Mouse (Mus musculus) mouse trophoblast stem cell (cell line): Measurements from ENCODE around the gene Top1.

Source experiments
- in situ Hi-C, 2 experiments: fragments of 300-500 bp; cut with MseI, MboI; formaldehyde crosslinking; loops; 2 replicates in 1 of 2; 3 replicates in 1 of 2; pipeline ENCODE4 v1.15.1; 2025

Gene Top1

DNA sequence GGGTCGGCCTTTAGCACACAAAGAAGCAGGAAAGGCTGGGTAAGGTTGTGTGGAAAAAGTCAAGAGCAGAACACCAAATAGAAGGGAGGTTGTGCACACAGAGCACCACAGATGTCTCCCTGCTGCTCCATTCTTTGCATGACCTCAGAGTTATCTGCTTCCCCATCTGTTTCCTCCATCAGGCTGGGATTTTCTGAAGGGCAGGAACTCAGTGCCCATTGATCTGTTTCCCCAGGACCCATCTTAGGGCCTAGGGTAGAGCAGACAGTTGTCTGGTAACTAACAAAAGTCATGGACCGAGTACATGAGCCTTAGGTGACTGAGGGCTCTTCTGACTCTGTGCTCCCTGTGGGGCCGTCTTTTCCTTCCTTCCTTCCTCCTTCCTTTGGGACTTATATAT lies 95.9 kb downstream of the Top1 start:
- in situ Hi-C loops = no loop called here

DNA sequence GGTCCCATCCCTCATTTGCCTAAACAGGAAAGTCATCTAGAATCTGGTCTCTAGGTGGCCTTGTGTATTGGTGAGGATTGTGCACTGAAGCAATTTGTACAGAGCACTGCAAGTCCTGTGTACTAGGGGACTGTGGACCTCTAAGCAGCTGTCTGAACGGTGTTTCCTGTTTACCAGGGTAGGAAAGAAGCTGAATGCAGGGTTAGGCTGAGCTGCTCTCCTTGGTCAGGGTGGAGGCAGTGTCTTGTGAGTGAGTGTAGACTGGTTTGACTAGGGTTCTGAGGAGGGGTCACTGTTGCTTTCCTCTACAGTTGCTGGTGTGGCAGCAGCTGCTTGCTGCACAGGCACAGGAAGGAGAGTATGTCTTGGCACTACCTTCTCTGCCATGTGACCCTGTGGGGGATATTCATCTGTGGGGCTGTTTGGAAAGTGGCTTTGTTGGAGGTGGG lies 96.5 kb downstream of the Top1 start:
- in situ Hi-C loops = no loop called here

DNA sequence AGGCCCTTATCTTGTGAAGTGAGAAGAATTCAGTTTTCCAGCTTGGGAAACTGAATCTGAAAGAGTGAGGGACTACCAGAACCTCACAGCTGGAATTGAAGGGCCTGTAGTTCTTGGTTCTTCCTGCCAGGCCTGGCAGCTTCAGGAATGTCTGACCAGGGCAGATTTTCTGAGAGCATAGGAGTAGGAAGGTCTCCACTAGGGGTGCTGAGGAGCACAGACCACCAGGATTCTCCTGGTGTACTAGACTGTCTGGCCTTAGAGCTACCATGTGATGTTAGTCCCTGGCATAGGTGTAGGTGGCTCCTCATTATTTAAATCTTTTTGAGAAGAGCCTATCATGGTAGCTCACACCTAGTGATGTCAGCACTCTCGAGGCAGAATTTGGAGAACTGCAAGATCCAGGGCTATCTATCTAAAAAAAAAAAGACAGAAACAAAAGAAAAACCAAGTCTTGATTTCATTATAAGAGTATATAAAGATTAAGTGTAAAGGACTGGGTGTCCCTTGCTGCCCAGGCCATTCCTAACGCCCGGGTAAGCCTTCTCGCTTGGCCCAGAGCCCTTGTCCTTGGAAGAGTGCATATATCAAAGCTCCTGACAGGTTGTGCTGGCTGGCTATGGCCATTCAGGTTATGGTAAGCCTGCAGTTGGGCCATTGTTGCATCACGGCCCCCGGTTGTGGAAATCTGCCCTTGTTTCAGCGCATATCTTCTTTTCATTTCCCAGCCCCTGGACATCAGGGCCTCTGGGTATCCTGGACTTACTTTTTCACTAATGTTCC lies 98.5 kb downstream of the Top1 start:
- in situ Hi-C loops = no loop called here

DNA sequence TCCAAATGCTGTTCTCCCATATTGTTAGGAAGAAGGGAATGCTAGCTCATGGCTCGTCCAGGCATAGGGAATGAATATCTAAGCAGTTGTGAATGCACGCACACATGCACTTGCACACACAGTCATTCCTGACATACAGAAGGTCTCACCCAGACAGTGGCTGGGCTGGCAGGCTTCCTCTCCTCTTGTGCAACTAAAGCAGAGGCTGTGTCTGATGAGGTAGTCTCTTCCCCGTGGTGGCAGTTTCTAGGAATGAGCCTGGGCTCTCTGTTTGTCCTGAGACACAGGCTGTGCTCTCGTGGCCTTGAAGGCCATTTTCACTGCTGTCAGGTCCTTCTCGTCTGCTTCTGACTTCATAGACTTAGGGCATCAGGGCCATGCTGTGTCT lies 99.1 kb downstream of the Top1 start:
- in situ Hi-C loops = no loop called here

DNA sequence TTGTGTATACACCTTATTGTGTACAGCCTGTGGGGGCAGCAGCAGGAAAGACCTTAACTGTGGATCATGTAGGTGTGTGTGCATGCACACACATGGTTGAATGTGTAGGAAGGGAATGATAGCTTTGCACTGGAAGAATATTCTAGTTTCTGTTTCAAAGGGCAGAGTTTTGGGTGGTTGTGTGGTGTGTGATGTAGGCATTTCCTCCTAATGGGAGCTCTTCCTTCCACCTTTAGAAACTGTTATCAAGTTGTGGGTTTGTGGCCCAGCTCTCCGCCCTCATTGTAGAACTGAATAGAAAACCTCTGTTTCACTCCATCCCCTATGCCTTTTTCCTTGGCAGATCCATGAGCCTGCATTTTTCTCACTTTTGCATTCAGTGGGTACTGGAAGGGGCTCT lies 99.8 kb downstream of the Top1 start:
- in situ Hi-C loops = no loop called here

DNA sequence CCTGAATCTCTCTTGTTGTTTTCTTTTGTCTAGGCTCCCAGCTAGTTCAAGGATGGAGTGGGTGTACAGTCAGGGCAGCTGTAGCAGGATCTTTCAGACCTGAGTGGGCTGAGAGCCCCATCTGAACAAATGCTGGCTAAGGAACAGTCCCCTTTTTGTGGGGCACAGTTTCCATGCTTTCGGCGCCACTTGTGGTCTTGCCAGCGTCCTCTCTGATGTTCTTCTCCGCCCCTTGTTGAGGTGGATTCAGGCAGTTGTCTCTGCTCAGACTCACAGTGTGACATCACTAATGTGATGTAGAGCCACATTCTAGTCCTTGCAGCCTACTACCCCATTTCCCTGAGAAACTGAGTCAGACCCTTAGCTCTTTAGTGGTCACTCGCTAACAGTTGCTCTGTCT lies 100.9 kb downstream of the Top1 start:
- in situ Hi-C loops = no loop called here

DNA sequence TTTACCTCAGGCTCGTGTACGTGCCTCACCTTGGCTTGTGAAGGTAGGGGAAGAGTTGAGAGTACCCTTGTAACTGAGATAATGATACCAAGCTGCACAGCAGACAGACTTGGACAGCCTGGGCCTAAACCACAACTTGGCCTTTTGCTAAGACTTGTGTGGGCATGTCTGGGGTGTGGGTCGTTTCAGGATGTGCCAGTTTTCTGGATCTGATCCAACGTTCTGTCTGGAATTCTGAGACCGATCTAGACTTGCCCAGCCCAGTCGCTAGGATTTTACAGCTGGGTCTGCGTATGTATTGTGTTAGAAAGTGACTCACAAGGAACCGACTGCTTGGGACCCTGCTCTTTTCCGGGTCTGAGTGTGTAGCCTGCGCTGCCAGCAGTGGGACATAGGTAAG lies 101.4 kb downstream of the Top1 start:
- in situ Hi-C loops = no loop called here

DNA sequence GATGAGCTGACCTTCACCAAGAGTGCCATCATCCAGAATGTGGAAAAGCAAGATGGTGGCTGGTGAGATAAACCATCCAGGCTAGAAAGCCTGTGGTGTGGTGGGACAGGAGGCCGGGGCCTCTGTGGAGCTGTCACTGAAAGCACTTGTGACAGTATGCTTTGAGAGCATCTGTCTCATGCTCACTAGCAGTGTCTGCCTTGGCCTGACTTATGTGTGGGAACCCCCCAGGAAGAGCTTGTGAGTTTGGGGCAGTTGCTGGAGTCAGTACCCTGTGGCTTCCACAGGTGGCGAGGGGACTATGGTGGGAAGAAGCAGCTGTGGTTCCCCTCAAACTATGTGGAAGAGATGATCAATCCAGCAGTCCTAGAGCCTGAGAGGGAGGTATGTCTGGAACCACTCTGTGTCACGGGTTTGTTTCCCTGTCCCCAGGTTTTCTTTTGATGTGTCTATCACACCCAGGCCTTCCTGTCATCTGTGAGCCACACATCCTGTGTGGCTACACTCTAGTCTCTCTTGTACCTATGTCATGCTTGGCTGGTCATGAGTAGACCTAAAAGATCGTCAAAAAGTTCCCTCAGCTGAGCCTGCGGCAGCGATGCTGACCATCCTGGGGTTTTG lies 111.0 kb downstream of the Top1 start:
- in situ Hi-C loops = no loop called here

DNA sequence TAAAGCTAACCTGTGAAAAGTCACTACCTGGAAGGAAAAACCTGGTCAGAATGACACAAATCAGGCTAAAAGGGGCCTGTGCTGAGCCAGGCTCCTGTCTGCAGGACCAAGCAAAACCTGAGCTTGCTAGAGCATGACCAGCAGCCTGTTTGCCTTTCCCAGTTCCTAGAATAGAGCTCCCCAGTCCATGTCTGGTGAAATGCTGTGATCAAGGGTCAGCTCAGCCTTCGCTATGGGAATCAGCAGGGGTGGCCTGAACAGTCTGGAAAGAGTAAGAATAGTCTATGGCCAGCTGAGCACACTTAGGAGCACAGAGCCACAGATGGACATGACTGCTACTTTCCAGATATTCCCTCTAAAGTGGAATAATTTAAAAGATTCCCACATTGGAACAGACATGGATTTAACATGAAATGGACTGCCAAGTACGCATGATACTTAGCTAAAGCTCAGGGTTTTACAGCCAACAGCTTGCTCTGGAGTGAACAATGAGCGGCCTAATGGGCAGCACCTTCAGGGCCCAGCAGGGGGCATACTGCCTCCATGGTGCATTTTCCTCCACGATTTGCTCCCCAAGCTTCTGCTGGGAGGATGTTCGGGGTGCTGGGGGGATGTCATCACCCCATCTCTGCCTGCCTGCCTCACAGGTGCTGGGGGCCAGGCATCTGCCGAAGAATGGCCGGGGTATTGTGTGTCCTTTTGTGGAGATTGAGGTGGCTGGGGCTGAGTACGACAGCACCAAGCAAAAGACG lies 114.9 kb downstream of the Top1 start:
- in situ Hi-C loops = no loop called here

DNA sequence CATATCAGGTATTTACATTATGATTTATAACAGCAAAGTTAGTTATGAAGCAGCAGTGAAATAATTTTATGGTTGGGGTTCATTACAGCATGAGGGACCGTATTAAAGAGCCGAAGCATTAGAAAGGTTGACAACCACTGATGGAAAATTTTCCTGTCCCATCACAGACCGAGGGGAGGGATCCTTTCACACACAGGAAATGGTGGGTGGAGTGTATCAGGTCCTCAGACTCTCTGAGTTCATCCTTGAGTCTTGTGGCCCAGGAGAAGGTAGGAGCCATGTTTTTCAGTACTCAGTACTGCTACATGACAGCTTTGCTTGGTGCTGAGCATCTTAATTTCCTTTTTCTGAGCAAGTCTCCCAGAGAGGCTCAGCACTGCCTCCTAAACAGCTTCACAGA lies 118.1 kb downstream of the Top1 start:
- in situ Hi-C loops = no loop called here

DNA sequence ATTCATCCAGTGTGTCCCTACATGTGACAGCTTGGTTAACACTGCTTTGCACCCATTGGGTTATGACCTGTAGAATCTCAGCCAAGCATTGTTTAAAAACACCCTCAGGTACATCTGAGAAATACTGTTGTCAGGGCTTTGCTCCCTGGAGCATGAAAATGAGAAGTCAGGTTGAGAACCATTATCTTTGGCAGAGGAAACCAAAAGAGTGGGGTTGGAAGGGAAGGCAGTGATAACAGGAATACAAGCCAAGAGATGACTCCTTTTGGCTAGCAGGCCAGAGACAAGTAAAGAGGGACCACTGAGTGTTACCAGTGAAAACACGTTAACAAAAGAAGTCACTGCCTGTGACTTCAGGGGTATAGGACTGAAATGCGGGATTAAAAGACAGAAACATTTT lies 118.7 kb downstream of the Top1 start:
- in situ Hi-C loops = no loop called here

DNA sequence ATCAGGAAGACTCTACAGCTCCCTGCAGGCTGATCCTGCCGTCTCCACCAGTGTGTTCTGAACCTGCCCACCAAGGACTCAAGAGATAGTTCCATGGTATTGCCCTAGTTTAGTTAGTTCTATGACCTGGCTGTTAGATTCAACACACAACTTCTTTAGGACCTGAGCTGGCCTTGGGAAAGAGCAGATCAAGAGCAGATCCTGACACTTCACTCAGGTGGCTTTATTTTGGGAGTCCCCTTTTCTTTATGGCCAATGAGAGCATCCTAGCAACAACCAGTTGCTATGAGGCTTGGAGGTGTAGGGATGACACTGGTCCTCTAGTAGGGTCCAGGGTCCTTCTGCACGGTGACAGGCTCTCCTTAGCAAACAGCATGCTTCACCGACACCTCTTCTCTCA lies 119.4 kb downstream of the Top1 start:
- in situ Hi-C loops = no loop called here

DNA sequence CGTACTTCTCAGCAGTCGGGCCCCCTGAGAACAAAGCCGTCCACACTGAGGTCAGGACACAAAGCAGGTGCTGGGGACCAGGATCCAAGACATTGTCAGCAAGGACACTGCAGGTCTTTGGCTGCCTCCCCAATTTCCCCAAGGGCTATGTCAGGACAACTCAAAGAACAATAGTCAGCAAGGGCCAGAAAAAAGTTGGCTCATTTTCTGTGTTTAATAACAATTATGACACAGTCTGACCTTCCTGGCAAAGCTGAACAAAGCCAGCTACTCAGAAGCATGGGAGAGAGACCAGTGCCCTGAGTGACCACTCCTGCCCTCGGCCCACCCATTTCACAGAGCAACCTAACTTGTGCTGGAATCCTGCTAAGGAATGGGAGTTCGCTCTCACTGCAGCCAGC lies 120.7 kb downstream of the Top1 start:
- in situ Hi-C loops = no loop called here

DNA sequence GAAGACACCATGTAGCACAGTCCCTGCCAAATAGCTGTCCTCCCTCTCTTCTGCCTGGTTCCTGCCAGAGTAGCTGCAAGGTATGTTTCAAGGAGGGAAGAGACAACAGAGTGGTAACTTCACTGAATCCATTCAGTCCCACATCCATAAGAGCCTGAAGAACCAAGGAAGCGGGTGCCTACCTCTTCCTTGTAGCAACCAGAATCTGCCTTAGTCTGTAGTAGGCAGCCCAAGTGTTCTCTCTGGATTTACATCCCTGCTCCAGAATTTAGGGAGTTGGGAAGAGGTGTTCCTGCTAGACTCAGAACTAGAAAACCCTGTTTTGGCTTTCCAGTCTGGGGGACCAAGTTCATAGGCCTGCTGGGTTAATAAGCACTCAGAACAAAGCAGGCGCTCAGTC lies 121.5 kb downstream of the Top1 start:
- in situ Hi-C loops = no loop called here

DNA sequence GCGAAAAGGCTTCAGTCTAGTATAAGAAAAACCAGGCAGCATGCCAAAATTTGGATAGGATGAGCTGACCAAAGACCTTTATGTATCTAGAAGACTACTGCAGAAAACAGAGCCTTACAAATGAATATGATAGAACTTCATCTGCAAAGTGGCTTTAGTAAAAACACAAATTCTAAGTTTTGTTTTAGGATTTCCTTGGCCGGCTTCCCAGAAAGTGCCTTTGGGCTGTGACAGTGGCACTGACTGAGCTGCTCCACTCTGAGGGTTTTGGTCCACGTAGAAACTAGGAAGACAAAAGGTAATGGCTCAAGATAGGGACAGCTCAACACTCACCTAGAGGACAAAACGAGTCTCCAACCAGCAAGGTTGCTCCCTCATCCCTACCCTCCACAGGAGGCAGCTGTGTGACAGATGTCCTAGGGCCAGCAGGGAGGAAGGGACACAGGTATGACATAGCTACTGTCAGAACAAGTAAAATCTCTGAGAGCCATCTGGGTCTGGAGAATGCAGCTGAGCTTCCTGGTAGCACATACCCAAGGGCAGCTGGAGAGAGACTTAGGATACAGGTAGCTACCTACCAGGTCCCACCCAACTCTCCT lies 122.5 kb downstream of the Top1 start:
- in situ Hi-C loops = no loop called here

DNA sequence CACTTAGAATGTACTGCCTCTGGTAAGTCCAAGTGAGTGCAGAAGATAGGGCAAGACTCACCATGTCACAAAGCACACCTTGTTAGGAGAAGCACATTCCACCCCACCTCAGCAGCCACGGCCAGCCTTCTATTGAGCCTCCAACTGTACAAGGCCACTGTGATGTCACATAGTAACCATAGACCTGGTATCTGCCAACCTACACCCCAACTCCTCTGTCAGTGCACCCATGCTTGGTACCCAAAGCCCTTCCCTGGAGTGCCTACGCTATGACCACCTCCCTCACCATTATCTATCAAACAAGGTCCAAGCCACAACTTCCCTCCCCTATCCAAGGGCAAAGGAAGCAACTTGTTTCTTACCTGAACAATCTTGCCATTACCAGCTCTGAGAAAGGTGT lies 123.3 kb downstream of the Top1 start:
- in situ Hi-C loops = no loop called here

DNA sequence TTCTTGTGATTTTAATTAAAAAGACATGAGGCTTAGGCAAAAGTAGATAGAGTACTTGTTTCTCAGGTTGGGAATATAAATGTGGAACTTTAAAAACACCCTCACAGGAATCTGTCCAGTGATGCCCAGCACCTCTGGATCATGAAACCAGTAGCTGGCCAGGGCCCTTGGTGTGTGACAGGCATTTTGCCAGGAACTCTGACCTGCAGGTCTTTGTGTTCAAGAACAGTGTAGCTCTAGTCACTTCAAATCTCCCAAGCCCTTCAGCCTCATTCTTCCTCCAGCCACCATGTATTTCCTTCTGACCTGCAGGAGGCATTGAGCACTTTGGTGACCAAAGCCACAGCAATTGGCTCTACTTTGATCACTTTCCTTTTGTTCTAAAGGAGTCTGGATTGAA lies 124.7 kb downstream of the Top1 start:
- in situ Hi-C loops = no loop called here

DNA sequence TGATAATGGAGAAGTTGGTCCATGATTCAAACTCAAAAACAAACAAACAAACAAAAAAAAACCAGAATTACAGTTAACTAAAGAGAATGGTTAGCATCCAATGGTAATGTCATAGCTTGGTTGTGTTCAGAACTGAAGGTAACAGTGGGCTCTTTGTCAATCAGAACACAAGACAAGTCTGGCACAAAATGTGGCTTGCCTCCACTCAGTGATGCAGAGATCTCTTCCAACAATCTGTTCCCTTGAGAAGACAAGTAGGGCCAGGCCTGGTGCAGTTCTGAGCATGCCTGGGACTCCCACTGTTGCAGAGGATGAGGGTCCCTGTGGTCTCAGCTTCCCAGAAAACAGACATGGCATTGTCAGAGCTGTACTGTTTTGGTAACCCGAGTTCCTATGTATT lies 125.2 kb downstream of the Top1 start:
- in situ Hi-C loops = no loop called here

DNA sequence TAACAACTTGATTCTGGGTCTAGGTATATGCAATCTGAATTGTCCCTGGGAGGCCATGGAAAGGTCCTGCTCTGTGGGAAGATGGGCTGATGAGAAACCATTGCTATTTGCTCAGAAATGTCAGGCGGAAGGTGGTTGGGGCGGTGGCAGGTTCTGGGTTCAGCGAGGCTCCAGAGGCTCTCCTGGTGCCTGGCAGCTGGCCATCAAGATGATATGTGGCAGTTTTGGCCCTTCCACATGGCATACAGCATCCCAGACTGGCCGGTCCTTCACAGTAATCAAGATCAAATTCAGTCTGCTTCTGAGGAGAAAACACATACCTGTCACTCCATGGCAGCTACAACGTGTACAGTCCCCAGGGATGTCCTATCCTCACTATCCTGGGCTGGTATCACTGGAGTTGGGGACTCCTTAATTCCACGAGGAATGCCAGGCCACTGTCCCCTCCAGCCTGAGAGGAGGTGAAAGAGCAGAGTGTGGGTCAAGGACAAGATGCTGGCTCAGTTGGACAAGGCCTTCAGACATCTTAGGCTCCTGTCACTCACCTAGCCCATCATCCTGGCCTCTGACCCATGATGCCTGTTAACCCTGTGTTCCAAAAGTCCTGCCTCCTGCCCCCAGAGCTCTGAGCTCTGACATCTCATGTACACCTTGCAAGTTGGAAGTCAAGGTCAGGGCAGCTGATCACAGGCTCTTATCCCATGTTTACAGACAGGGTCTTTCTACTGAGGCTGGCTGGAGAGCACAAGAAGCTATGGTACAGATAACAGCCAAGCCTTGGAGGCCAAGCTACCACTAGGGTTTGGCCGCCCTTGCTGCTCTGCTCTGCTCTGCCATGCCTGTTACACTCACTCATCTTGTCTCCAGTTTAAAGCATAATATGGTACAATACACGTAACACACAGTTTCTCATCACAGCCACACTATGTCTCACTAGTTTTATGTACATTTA lies 125.9 kb downstream of the Top1 start:
- in situ Hi-C loops = no loop called here
